Mouse (Mus musculus): ENCODE measurements around the gene 4933412E24Rik. TPM values are rescaled to one million over a fixed set of nuclear protein-coding genes. Genes with fewer than 3 reads are reported as not detected.

The 4933412E24Rik gene
- polyA plus RNA-seq (2015; fragmentation: Nextera tagmentation; extraction: Ambion mirVana), result not detected in 2 replicates

- Histone ChIP-seq H3K9ac (ENCODE audit: low read length) (no peak within 1 kb of the TSS), H3K4me1 (replicated peaks; ENCODE audit: control insufficient read depth, insufficient read depth) (no peaks in the 10 kb centered on the region), H3K36me3 (ENCODE audit: control insufficient read depth, insufficient read depth, low read length) (no peaks in the 10 kb centered on the region), H3K9me3 (ENCODE audit: control insufficient read depth, low read length) (no peaks in the 10 kb centered on the region), H3K27me3 (ENCODE audit: control insufficient read depth, insufficient read depth, low read length) (no peaks in the 10 kb centered on the region), H3K4me2 (replicated peaks; ENCODE audit: low read depth) (no peak within 1 kb of the TSS), H3K27ac (replicated peaks) (no peak within 1 kb of the TSS), H3K4me3 (ENCODE audit: low read depth, low read length) (no peak within 1 kb of the TSS)
- ATAC-seq (ENCODE audit: low FRiP score, low TSS enrichment), result no peak
- no peak for DNase-seq (ENCODE audit: low spot score)
- TF ChIP-seq EP300 (optimal IDR thresholded peaks at IDR 0.05), result no peak
- TF ChIP-seq CTCF (IDR thresholded peaks at IDR 0.05; ENCODE audit: low read depth), result no peak
- 92% methylated on average over 7 of the region's 7 CpGs for WGBS
These were observed at the start of gene 4933412E24Rik for GRCm38 (mm10) chr15:60016513-60016912. 4933412E24Rik (minus strand) TSS chr15:60016613.

DNA sequence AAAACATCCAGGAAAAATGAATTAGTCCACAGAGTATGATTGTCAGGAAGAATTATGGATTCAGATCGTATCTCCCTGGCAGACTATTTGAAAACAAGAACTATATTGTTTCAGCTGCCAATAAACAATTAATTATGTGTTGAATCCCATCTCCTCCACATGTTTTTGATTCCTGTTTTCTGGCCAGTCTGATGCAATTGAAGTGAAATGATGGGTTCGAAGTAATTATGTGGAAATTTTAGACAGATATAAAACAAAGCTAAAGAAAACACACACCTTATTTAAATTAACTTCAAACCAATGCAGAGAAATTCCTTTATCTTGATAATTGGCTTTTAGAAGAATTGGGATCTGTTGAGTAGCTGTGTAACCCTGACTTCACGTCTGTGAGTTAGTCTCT is 14.3 kb upstream of the 4933412E24Rik start:
- Histone ChIP-seq H3K9me3 (ENCODE audit: control insufficient read depth, low read length) (no peaks in the 10 kb centered on the region), H3K9ac (ENCODE audit: low read length) (no peak overlapping the region), H3K4me1 (replicated peaks; ENCODE audit: control insufficient read depth, insufficient read depth) (no peaks in the 10 kb centered on the region), H3K27me3 (ENCODE audit: control insufficient read depth, insufficient read depth, low read length) (no peaks in the 10 kb centered on the region), H3K36me3 (ENCODE audit: control insufficient read depth, insufficient read depth, low read length) (no peaks in the 10 kb centered on the region), H3K4me3 (ENCODE audit: low read depth, low read length) (no peak overlapping the region), H3K4me2 (replicated peaks; ENCODE audit: low read depth) (no peak overlapping the region), H3K27ac (replicated peaks) (no peak overlapping the region)
- TF ChIP-seq CTCF (IDR thresholded peaks at IDR 0.05; ENCODE audit: low read depth), result no peak
- no peak for TF ChIP-seq EP300 (optimal IDR thresholded peaks at IDR 0.05)
- 51% methylated on average over 3 of the region's 3 CpGs for WGBS
- ATAC-seq (ENCODE audit: low FRiP score, low TSS enrichment) (no peak), DNase-seq (ENCODE audit: low spot score) (no peak)

- 19% methylated on average over 3 of the region's 3 CpGs for WGBS
- no peak for TF ChIP-seq EP300 (optimal IDR thresholded peaks at IDR 0.05)
- Histone ChIP-seq H3K36me3 (ENCODE audit: control insufficient read depth, insufficient read depth, low read length) (no peaks in the 10 kb centered on the region), H3K27me3 (ENCODE audit: control insufficient read depth, insufficient read depth, low read length) (no peaks in the 10 kb centered on the region), H3K9me3 (ENCODE audit: control insufficient read depth, low read length) (no peaks in the 10 kb centered on the region), H3K27ac (replicated peaks) (no peak overlapping the region), H3K9ac (ENCODE audit: low read length) (no peak overlapping the region), H3K4me1 (replicated peaks; ENCODE audit: control insufficient read depth, insufficient read depth) (no peaks in the 10 kb centered on the region), H3K4me2 (replicated peaks; ENCODE audit: low read depth) (no peak overlapping the region), H3K4me3 (ENCODE audit: low read depth, low read length) (no peak overlapping the region)
- DNase-seq (ENCODE audit: low spot score), result no peak
- no peak for ATAC-seq (ENCODE audit: low FRiP score, low TSS enrichment)
These were observed 4.8 kb upstream of the 4933412E24Rik start for GRCm38 (mm10) chr15:60021256-60021655.

GRCm38 (mm10) chr15:60010199-60010598 is 6.2 kb downstream of the 4933412E24Rik start:
- Histone ChIP-seq H3K9ac (ENCODE audit: low read length) (no peak overlapping the region), H3K4me3 (ENCODE audit: low read depth, low read length) (no peak overlapping the region), H3K36me3 (ENCODE audit: control insufficient read depth, insufficient read depth, low read length) (no peaks in the 10 kb centered on the region), H3K27me3 (ENCODE audit: control insufficient read depth, insufficient read depth, low read length) (no peaks in the 10 kb centered on the region), H3K9me3 (ENCODE audit: control insufficient read depth, low read length) (no peaks in the 10 kb centered on the region), H3K27ac (replicated peaks) (no peak overlapping the region), H3K4me2 (replicated peaks; ENCODE audit: low read depth) (no peak overlapping the region), H3K4me1 (replicated peaks; ENCODE audit: control insufficient read depth, insufficient read depth) (no peaks in the 10 kb centered on the region)
- ATAC-seq (ENCODE audit: low FRiP score, low TSS enrichment) (no peak), DNase-seq (ENCODE audit: low spot score) (no peak)
- TF ChIP-seq CTCF (IDR thresholded peaks at IDR 0.05; ENCODE audit: low read depth), result no peak
- TF ChIP-seq EP300 (optimal IDR thresholded peaks at IDR 0.05), result no peak
- WGBS, result 85% methylated on average over 4 of the region's 4 CpGs

DNA sequence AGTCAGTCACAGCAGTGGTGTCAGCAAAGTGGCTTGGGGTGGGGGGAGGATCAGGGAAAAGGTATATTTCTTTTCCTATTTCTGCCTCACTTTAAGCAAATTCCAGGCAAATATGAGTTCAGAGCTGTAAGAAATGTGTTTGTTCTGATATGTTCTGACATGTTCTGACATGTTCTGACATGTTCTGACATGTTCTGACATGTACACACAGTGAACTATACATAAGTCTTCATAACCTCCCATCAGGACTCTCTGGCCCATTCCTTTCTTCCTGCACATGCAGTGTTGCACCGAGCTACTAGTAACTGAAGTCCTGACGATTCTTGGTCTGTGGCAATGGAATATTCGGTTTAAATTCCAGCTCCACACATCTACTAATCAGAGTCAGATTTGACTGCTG is 6.8 kb downstream of the 4933412E24Rik start:
- no peaks in the 10 kb centered on the region for H3K9me3 ChIP-seq (ENCODE audit: control insufficient read depth, low read length)
- H3K27me3 ChIP-seq (ENCODE audit: control insufficient read depth, insufficient read depth, low read length), result no peaks in the 10 kb centered on the region
- TF ChIP-seq CTCF (IDR thresholded peaks at IDR 0.05; ENCODE audit: low read depth) (no peak), EP300 (optimal IDR thresholded peaks at IDR 0.05) (no peak)
- H3K9ac ChIP-seq (ENCODE audit: low read length), result no peak overlapping the region
- ATAC-seq (ENCODE audit: low FRiP score, low TSS enrichment) (no peak), DNase-seq (ENCODE audit: low spot score) (no peak)
- H3K4me3 ChIP-seq (ENCODE audit: low read depth, low read length), result no peak overlapping the region
- H3K27ac ChIP-seq (replicated peaks), result no peak overlapping the region
- WGBS, result 83% methylated on average over 3 of the region's 3 CpGs
- no peak overlapping the region for H3K4me2 ChIP-seq (replicated peaks; ENCODE audit: low read depth)
- H3K4me1 ChIP-seq (replicated peaks; ENCODE audit: control insufficient read depth, insufficient read depth), result no peaks in the 10 kb centered on the region
- H3K36me3 ChIP-seq (ENCODE audit: control insufficient read depth, insufficient read depth, low read length), result no peaks in the 10 kb centered on the region

DNA sequence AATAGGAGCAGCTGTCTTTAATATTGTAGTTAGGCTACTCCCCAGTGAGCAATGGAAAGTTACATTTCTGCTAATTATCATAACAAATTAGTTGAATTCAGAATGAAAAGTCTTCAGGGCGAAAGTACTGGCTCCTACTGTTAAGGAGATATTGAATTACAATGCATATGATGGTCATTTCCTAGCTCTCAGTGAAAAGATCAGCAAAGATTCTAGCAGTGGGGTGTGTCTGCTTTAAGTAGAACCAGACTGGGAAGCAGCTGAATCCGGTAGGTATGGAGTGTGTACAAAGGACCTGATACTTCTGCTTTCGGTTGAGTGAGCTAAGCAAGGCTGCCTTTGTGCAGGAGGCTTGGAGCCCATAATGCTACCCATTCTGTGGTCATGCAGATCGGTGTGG is 32.6 kb downstream of the 4933412E24Rik start:
- DNase-seq (ENCODE audit: low spot score) (no peak), ATAC-seq (ENCODE audit: low FRiP score, low TSS enrichment) (no peak)
- Histone ChIP-seq H3K4me3 (ENCODE audit: low read depth, low read length) (no peak overlapping the region), H3K27me3 (ENCODE audit: control insufficient read depth, insufficient read depth, low read length) (no peaks in the 10 kb centered on the region), H3K27ac (replicated peaks) (no peak overlapping the region), H3K4me1 (replicated peaks; ENCODE audit: control insufficient read depth, insufficient read depth) (no peaks in the 10 kb centered on the region), H3K9ac (ENCODE audit: low read length) (no peak overlapping the region), H3K36me3 (ENCODE audit: control insufficient read depth, insufficient read depth, low read length) (no peaks in the 10 kb centered on the region), H3K9me3 (ENCODE audit: control insufficient read depth, low read length) (no peaks in the 10 kb centered on the region), H3K4me2 (replicated peaks; ENCODE audit: low read depth) (no peak overlapping the region)
- TF ChIP-seq CTCF (IDR thresholded peaks at IDR 0.05; ENCODE audit: low read depth) (no peak), EP300 (optimal IDR thresholded peaks at IDR 0.05) (no peak)
- 55% methylated on average over 4 of the region's 4 CpGs for WGBS

Measured in stomach, postnatal 0 days (tissue).